Mouse (Mus musculus): ENCODE measurements around the gene Eml5. TPM values are rescaled to one million over a fixed set of nuclear protein-coding genes. Genes with fewer than 3 reads are reported as not detected.

The Eml5 gene
- polyA plus RNA-seq, 1 experiment from 2014 or later, result 0.36 TPM

DNA sequence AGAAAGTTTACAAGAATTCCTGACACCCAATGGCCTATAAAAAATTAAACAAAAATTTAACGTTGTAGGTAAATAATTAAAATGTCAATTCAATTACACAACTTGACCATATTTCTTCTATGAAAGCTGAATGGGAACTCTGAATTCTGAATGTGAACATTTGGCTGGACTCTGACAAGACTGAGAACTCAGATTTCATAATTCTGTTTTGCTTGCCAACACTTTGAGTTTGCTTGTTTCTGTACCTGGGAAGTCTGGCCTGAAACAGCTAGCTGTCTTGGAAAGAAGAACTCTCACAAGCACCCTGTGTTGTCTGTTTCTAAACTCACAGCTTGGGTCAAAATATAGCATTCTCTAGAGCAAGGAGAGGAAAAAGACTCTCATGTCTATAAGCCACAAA is 67.4 kb downstream of the Eml5 start:
- 59% methylated on average over 1 of the region's 1 CpGs for WGBS (ENCODE audit: insufficient replicate concordance)
- H3K27ac ChIP-seq, result no peak overlapping the region
- H3K9me3 ChIP-seq (replicated peaks), result no peaks in the 10 kb centered on the region
- H3K36me3 ChIP-seq, result no peaks in the 10 kb centered on the region
- no peaks in the 10 kb centered on the region for H3K27me3 ChIP-seq
- H3K9ac ChIP-seq, result no peak overlapping the region
- H3K4me3 ChIP-seq (replicated peaks), result no peak overlapping the region
- H3K4me1 ChIP-seq (replicated peaks), result no peaks in the 10 kb centered on the region
- no peak for DNase-seq
- ATAC-seq (ENCODE audit: low read depth), result no peak
- no peak overlapping the region for H3K4me2 ChIP-seq

DNA sequence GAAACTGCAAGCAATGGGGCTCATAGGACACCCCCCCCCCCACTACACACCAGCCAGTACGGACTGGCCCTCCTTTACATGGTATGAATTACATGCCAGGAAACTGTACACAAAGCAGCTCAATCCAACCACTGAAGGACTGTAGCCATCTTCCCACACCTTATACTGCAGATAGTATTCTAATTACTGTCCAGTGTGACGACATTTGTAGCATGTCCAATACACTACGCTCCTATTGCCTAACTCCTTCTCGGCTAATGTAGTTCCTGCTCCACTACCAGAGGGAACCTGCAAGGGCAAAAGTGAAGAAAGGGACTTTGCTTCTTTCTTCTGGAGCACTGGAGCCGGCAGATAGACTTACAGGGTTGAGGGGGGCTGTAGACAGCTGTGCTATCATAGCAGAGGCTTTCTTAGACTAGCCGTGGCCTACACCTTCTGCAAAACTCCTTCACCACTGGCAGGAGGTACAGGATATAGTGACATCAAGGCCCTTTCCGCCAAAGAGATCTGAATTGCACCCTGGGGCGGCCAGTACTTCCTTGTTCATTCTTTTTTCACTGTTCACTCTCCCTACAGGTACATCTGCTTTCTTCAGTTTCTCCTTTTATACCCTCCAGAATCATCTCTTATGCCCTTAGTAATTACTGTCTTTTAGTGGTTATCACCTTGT is 68.2 kb downstream of the Eml5 start:
- Histone ChIP-seq H3K27me3 (no peaks in the 10 kb centered on the region), H3K36me3 (no peaks in the 10 kb centered on the region), H3K4me3 (replicated peaks) (no peak overlapping the region), H3K4me1 (replicated peaks) (no peaks in the 10 kb centered on the region), H3K27ac (no peak overlapping the region), H3K9ac (no peak overlapping the region), H3K4me2 (no peak overlapping the region), H3K9me3 (replicated peaks) (no peaks in the 10 kb centered on the region)
- ATAC-seq (ENCODE audit: low read depth), result no peak
- WGBS (ENCODE audit: insufficient replicate concordance), result 61% methylated on average over 8 of the region's 8 CpGs
- no peak for DNase-seq

DNA sequence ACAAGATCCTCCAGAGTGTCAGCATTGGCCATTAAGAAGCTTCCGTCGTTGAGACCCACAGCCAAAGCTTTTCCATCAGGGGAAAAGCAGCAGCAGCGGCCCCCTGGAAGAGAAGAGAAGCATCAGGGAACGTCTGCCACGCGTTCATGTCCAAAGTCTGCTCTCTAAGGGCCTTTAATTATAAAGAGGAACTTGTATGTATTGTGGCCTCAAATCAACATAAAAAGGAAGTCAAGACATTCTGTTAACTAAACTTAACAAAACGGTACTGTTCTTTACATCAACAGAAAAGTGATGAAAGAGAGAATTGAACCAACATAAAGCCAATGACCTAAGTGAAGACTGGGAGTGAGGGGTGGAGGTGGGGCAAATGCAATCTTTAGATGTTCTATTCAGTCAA is 70.2 kb downstream of the Eml5 start:
- Histone ChIP-seq H3K27ac (no peak overlapping the region), H3K27me3 (no peaks in the 10 kb centered on the region), H3K9ac (no peak overlapping the region), H3K4me2 (no peak overlapping the region), H3K36me3 (no peaks in the 10 kb centered on the region), H3K4me1 (replicated peaks) (no peaks in the 10 kb centered on the region), H3K4me3 (replicated peaks) (no peak overlapping the region), H3K9me3 (replicated peaks) (no peaks in the 10 kb centered on the region)
- ATAC-seq (ENCODE audit: low read depth) (no peak), DNase-seq (no peak)
- 63% methylated on average over 7 of the region's 7 CpGs for WGBS (ENCODE audit: insufficient replicate concordance)

DNA sequence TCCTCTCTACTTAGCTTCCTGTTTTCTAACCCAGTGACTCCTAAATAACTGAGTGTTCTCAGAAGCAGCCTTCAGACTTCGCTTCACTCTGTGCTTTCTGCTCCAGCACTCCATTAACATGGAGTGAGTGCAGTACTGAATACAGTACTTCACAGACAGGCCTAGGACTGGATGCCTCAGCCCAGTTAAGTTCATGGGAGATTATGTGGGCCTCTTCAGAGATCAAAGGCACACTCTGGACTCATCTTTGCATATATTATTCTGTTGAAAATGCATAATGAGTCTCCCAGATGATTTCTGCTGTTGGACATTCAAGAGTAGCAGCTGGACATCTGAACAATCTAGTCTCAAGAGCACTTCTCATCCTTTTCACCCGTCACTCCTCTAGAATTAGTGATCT is 80.5 kb downstream of the Eml5 start:
- 68% methylated on average over 2 of the region's 2 CpGs for WGBS (ENCODE audit: insufficient replicate concordance)
- ATAC-seq (ENCODE audit: low read depth) (no peak), DNase-seq (no peak)
- Histone ChIP-seq H3K9ac (no peak overlapping the region), H3K4me1 (replicated peaks) (no peaks in the 10 kb centered on the region), H3K4me2 (no peak overlapping the region), H3K27ac (no peak overlapping the region), H3K9me3 (replicated peaks) (no peaks in the 10 kb centered on the region), H3K4me3 (replicated peaks) (no peak overlapping the region), H3K27me3 (no peaks in the 10 kb centered on the region), H3K36me3 (no peaks in the 10 kb centered on the region)

- H3K4me1 ChIP-seq (replicated peaks), result no peaks in the 10 kb centered on the region
- ATAC-seq (ENCODE audit: low read depth), result no peak
- WGBS (ENCODE audit: insufficient replicate concordance), result 78% methylated on average over 3 of the region's 3 CpGs
- H3K27me3 ChIP-seq, result no peaks in the 10 kb centered on the region
- no peaks in the 10 kb centered on the region for H3K9me3 ChIP-seq (replicated peaks)
- H3K4me3 ChIP-seq (replicated peaks), result no peak overlapping the region
- H3K9ac ChIP-seq, result no peak overlapping the region
- H3K36me3 ChIP-seq, result no peaks in the 10 kb centered on the region
- no peak overlapping the region for H3K4me2 ChIP-seq
- H3K27ac ChIP-seq, result no peak overlapping the region
- no peak for DNase-seq
These were observed 97.1 kb downstream of the Eml5 start for GRCm38 (mm10) chr12:98804078-98804748.

GRCm38 (mm10) chr12:98802245-98802644 is 99.0 kb downstream of the Eml5 start:
- no peak for ATAC-seq (ENCODE audit: low read depth)
- Histone ChIP-seq H3K4me1 (replicated peaks) (no peaks in the 10 kb centered on the region), H3K4me3 (replicated peaks) (no peak overlapping the region), H3K9ac (no peak overlapping the region), H3K27ac (no peak overlapping the region), H3K27me3 (no peaks in the 10 kb centered on the region), H3K4me2 (no peak overlapping the region), H3K36me3 (no peaks in the 10 kb centered on the region), H3K9me3 (replicated peaks) (no peaks in the 10 kb centered on the region)
- no peak for DNase-seq
- 50% methylated on average over 3 of the region's 3 CpGs for WGBS (ENCODE audit: insufficient replicate concordance)

DNA sequence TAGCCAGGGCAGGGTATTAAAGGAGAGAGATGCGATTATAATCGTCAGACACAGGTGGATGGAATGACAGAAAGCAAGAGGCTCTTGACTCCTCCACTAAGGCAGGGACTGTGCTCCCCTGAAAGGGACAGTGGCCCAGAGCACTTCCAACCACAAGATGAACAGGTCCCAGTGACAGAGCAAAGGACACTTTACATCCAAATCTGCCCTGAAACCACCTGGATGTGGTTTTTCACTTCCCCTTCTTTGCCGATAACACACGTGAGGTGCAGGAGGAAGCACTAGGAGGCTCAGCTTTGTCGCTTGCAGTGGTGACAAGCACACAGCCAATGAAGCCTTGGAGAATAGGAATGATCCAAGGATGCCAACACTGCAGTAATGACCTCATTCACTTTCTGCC is 101.0 kb downstream of the Eml5 start:
- ATAC-seq (ENCODE audit: low read depth) (no peak), DNase-seq (no peak)
- H3K9me3 ChIP-seq (replicated peaks), result no peaks in the 10 kb centered on the region
- H3K4me3 ChIP-seq (replicated peaks), result no peak overlapping the region
- 43% methylated on average over 5 of the region's 5 CpGs for WGBS (ENCODE audit: insufficient replicate concordance)
- H3K27ac ChIP-seq, result no peak overlapping the region
- no peaks in the 10 kb centered on the region for H3K27me3 ChIP-seq
- peaks cover 4% of the 10 kb centered on the region; the same call in 1 of the 2 replicates for H3K36me3 ChIP-seq
- H3K9ac ChIP-seq, result no peak overlapping the region
- no peaks in the 10 kb centered on the region for H3K4me1 ChIP-seq (replicated peaks)
- no peak overlapping the region for H3K4me2 ChIP-seq

- Histone ChIP-seq H3K4me3 (replicated peaks) (no peak overlapping the region), H3K4me2 (no peak overlapping the region), H3K9ac (no peak overlapping the region), H3K36me3 (peaks cover 25% of the 10 kb centered on the region; the same call in 1 of the 2 replicates), H3K4me1 (replicated peaks) (no peaks in the 10 kb centered on the region), H3K27ac (no peak overlapping the region), H3K9me3 (replicated peaks) (no peaks in the 10 kb centered on the region), H3K27me3 (no peaks in the 10 kb centered on the region)
- 81% methylated on average over 3 of the region's 3 CpGs for WGBS (ENCODE audit: insufficient replicate concordance)
- ATAC-seq (ENCODE audit: low read depth), result no peak
- no peak for DNase-seq
These were observed 105.5 kb downstream of the Eml5 start for GRCm38 (mm10) chr12:98795731-98796318.

DNA sequence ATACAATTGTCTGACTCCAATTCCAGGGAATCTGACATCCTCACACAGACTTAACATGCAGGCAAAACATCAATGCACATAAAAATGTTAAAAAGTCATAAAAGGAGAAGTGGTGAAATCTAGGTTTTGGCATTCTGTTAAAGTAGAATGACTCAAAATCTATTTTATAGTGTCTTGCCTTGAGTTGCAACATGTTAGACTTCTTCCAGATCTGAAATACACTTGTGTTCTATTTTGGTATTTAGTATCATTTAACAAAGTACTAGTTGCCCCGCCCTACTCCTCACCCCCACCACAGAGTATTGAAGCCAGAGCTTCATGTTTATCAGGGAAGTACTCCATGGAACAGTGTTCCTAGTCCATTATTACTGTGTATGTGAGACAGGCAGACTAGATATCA is 117.0 kb downstream of the Eml5 start:
- no peak overlapping the region for H3K9ac ChIP-seq
- H3K4me3 ChIP-seq (replicated peaks), result no peak overlapping the region
- H3K4me2 ChIP-seq, result no peak overlapping the region
- peaks cover 80% of the 10 kb centered on the region for H3K36me3 ChIP-seq
- H3K27ac ChIP-seq, result no peak overlapping the region
- no peak for ATAC-seq (ENCODE audit: low read depth)
- 88% methylated on average over 1 of the region's 1 CpGs for WGBS (ENCODE audit: insufficient replicate concordance)
- H3K27me3 ChIP-seq, result no peaks in the 10 kb centered on the region
- no peak for DNase-seq
- no peaks in the 10 kb centered on the region for H3K4me1 ChIP-seq (replicated peaks)
- H3K9me3 ChIP-seq (replicated peaks), result no peaks in the 10 kb centered on the region

DNA sequence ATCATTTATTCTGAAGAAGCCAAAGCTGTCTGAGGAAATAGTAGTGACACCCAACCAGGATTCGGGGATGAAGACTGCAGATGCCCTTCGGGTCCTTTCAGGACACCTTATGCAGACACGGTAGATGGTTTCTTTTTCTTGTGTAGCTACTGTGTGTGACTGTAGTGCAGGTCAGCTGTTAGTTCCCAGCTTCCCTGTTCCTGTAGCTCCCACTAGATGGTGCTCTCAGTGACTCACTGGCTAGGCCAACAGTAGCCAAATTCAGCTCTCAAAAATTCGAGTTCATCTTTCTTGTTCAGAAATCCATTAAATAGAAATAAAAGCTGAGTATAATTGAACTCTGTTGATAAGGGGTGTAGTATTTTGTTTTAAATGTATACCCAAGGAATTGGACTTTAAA is 122.1 kb downstream of the Eml5 start:
- Histone ChIP-seq H3K4me3 (replicated peaks) (no peak overlapping the region), H3K4me2 (no peak overlapping the region), H3K9ac (no peak overlapping the region), H3K9me3 (replicated peaks) (no peaks in the 10 kb centered on the region), H3K4me1 (replicated peaks) (no peaks in the 10 kb centered on the region; the same call in 1 of the 2 replicates), H3K27ac (no peak overlapping the region), H3K27me3 (no peaks in the 10 kb centered on the region), H3K36me3 (peaks cover 82% of the 10 kb centered on the region)
- ATAC-seq (ENCODE audit: low read depth) (no peak), DNase-seq (no peak)
- WGBS (ENCODE audit: insufficient replicate concordance), result 72% methylated on average over 4 of the region's 4 CpGs

DNA sequence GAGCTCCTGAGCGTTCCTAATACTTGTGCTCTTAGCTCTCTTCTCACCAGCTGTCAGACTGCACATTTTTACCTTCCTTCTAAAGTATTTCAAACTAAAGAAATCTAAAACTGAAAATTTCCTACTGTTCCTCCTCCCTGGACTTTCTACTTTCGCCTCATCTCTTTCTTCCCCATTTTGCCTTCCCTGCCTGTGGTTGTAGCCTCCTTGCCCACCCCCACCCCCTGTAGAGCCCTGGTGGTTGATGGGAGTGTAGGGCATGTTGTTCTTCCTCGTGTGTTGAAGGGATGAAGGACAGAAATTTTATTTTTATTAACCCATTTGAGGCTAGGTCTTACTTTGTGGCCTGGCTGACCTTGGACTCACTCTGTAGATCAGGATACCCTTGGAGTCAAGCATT is 123.8 kb downstream of the Eml5 start:
- ATAC-seq (ENCODE audit: low read depth), result no peak
- H3K4me2 ChIP-seq, result no peak overlapping the region
- 56% methylated on average over 3 of the region's 3 CpGs for WGBS (ENCODE audit: insufficient replicate concordance)
- no peak overlapping the region for H3K4me3 ChIP-seq (replicated peaks)
- peaks cover 83% of the 10 kb centered on the region for H3K36me3 ChIP-seq
- DNase-seq, result no peak
- no peaks in the 10 kb centered on the region for H3K27me3 ChIP-seq
- H3K4me1 ChIP-seq (replicated peaks), result no peaks in the 10 kb centered on the region; the same call in 1 of the 2 replicates
- no peak overlapping the region for H3K9ac ChIP-seq
- no peaks in the 10 kb centered on the region for H3K9me3 ChIP-seq (replicated peaks)
- no peak overlapping the region for H3K27ac ChIP-seq

GRCm38 (mm10) chr12:98766241-98766640 is 135.0 kb downstream of the Eml5 start:
- DNase-seq, result no peak
- WGBS (ENCODE audit: insufficient replicate concordance), result 90% methylated on average over 2 of the region's 2 CpGs
- Histone ChIP-seq H3K9ac (no peak overlapping the region), H3K4me2 (no peak overlapping the region), H3K36me3 (peaks cover 74% of the 10 kb centered on the region), H3K27ac (no peak overlapping the region), H3K9me3 (replicated peaks) (no peaks in the 10 kb centered on the region), H3K27me3 (no peaks in the 10 kb centered on the region), H3K4me3 (replicated peaks) (no peak overlapping the region), H3K4me1 (replicated peaks) (no peaks in the 10 kb centered on the region)
- no peak for ATAC-seq (ENCODE audit: low read depth)

All from liver, embryonic 13.5 days (tissue).